Mouse (Mus musculus): Measurements from ENCODE around the gene Suds3. TPM values are rescaled to one million over a fixed set of nuclear protein-coding genes. Genes with fewer than 3 reads are reported as not detected.
A peak's percentile ranks its signal among the peaks of the same experiment; 100 is the strongest.

The Suds3 gene
- polyA plus RNA-seq, 1 experiment from 2014 or later, result 90.5 TPM

DNA sequence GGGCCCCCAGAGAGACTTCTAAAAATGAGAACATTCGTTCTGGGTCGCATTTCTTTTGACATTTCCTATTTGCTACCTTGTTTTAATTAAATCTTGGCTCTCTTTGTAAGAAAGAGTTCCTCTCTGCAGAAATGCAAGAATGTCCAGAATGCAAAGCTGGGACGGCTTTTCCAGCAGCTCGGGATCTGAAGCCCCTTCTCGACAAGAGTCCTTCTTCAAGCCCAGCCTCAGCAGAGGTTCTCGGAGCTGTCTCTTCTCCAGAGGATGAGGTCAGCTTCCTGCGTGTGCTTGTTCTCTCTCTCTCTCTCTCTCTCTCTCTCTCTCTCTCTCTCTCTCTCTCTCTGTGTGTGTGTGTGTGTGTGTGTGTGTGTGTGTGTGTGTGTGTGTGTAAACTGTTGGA is 1.8 kb upstream of the Suds3 start:
- no peak overlapping the region for H3K9ac ChIP-seq
- ATAC-seq (ENCODE audit: low FRiP score), result no peak
- 70% methylated on average over 7 of the region's 7 CpGs for WGBS
- peaks cover 9% of the 10 kb centered on the region for H3K36me3 ChIP-seq
- H3K4me3 ChIP-seq, result no peak overlapping the region
- H3K4me2 ChIP-seq, result no peak overlapping the region
- H3K9me3 ChIP-seq, result no peaks in the 10 kb centered on the region
- peaks cover 16% of the 10 kb centered on the region for H3K27me3 ChIP-seq
- no peak overlapping the region for H3K27ac ChIP-seq
- H3K4me1 ChIP-seq (replicated peaks), result peaks cover 43% of the 10 kb centered on the region

GRCm38 (mm10) chr5:117117241-117117640 is 1.3 kb upstream of the Suds3 start:
- H3K9ac ChIP-seq, result no peak overlapping the region
- H3K4me1 ChIP-seq (replicated peaks), result peaks cover 40% of the 10 kb centered on the region
- peaks cover 15% of the 10 kb centered on the region for H3K27me3 ChIP-seq
- H3K4me2 ChIP-seq, result no peak overlapping the region
- H3K4me3 ChIP-seq, result no peak overlapping the region
- no peak for ATAC-seq (ENCODE audit: low FRiP score)
- H3K9me3 ChIP-seq, result no peaks in the 10 kb centered on the region
- no peak overlapping the region for H3K27ac ChIP-seq
- peaks cover 14% of the 10 kb centered on the region for H3K36me3 ChIP-seq
- WGBS, result 79% methylated on average over 2 of the region's 2 CpGs

GRCm38 (mm10) chr5:117116660-117117059 is 747 bp upstream of the Suds3 start:
- Histone ChIP-seq H3K4me1 (replicated peaks) (peaks cover 37% of the 10 kb centered on the region), H3K27ac (no peak overlapping the region), H3K9me3 (no peaks in the 10 kb centered on the region), H3K36me3 (peaks cover 19% of the 10 kb centered on the region), H3K4me2 (no peak overlapping the region), H3K9ac (no peak overlapping the region), H3K4me3 (no peak overlapping the region), H3K27me3 (peaks cover 11% of the 10 kb centered on the region)
- WGBS, result 65% methylated on average over 2 of the region's 2 CpGs
- no peak for ATAC-seq (ENCODE audit: low FRiP score)

GRCm38 (mm10) chr5:117115193-117115767 is 633 bp downstream of the Suds3 start:
- Histone ChIP-seq H3K4me1 (replicated peaks) (peaks cover 24% of the 10 kb centered on the region), H3K27me3 (no peaks in the 10 kb centered on the region), H3K27ac (peak overlapping the region; percentile 89), H3K4me3 (peak overlapping the region; percentile 94), H3K36me3 (peaks cover 32% of the 10 kb centered on the region), H3K9me3 (no peaks in the 10 kb centered on the region), H3K9ac (peak overlapping the region; percentile 93), H3K4me2 (peak overlapping the region; percentile 97)
- under 1% methylated on average over 43 of the region's 43 CpGs for WGBS
- ATAC-seq (ENCODE audit: low FRiP score), result peak; percentile 33

- peaks cover 36% of the 10 kb centered on the region for H3K36me3 ChIP-seq
- H3K4me2 ChIP-seq, result peak overlapping the region; percentile 97
- peak overlapping the region; percentile 89 for H3K27ac ChIP-seq
- no peaks in the 10 kb centered on the region for H3K9me3 ChIP-seq
- H3K4me3 ChIP-seq, result peak overlapping the region; percentile 94
- H3K27me3 ChIP-seq, result no peaks in the 10 kb centered on the region
- ATAC-seq (ENCODE audit: low FRiP score), result no peak
- peak overlapping the region; percentile 93 for H3K9ac ChIP-seq
- WGBS, result 7% methylated on average over 16 of the region's 16 CpGs
- H3K4me1 ChIP-seq (replicated peaks), result peaks cover 24% of the 10 kb centered on the region
Observed at GRCm38 (mm10) chr5:117114581-117115192, 1.2 kb downstream of the Suds3 start.

DNA sequence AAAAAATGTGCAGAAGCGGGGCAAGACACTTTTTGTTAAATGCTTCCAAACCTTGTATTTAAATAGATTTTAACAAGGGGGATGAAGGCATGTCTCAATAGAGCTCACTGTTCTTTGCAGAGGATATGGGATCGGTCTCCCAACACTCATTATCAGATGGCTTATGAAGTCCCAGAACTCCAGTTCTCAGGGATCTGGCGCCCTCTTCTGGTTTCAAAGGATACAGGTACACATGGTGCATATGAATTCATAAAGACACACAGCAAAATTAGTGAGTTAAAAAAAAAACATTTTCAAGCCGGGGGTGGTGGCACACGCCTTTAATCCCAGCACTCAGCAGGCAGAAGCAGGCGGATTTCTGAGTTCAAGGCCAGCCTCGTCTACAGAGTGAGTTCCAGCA is 2.6 kb downstream of the Suds3 start:
- Histone ChIP-seq H3K9ac (no peak overlapping the region), H3K9me3 (no peaks in the 10 kb centered on the region), H3K36me3 (peaks cover 50% of the 10 kb centered on the region), H3K4me2 (no peak overlapping the region), H3K27me3 (no peaks in the 10 kb centered on the region), H3K27ac (no peak overlapping the region), H3K4me1 (replicated peaks) (peaks cover 15% of the 10 kb centered on the region), H3K4me3 (no peak overlapping the region)
- WGBS, result 92% methylated on average over 7 of the region's 7 CpGs
- no peak for ATAC-seq (ENCODE audit: low FRiP score)

GRCm38 (mm10) chr5:117111774-117112112 is 4.2 kb downstream of the Suds3 start:
- Histone ChIP-seq H3K4me1 (replicated peaks) (peaks cover 15% of the 10 kb centered on the region), H3K36me3 (peaks cover 66% of the 10 kb centered on the region)
- 98% methylated on average over 7 of the region's 7 CpGs for WGBS

GRCm38 (mm10) chr5:117111064-117111773 is 4.7 kb downstream of the Suds3 start:
- no peak for ATAC-seq (ENCODE audit: low FRiP score)
- Histone ChIP-seq H3K27ac (no peak overlapping the region), H3K4me2 (no peak overlapping the region), H3K9me3 (no peaks in the 10 kb centered on the region), H3K4me3 (no peak overlapping the region), H3K36me3 (peaks cover 71% of the 10 kb centered on the region), H3K9ac (no peak overlapping the region), H3K27me3 (no peaks in the 10 kb centered on the region), H3K4me1 (replicated peaks) (peaks cover 15% of the 10 kb centered on the region)
- WGBS, result 89% methylated on average over 16 of the region's 16 CpGs

More at GRCm38 (mm10) chr5:117111774-117112112, 4.2 kb downstream of the Suds3 start:
- Histone ChIP-seq H3K4me2 (no peak overlapping the region), H3K9ac (no peak overlapping the region), H3K27me3 (no peaks in the 10 kb centered on the region), H3K9me3 (no peaks in the 10 kb centered on the region), H3K4me3 (no peak overlapping the region), H3K27ac (no peak overlapping the region)
- no peak for ATAC-seq (ENCODE audit: low FRiP score)

GRCm38 (mm10) chr5:117109522-117109921 is 6.4 kb downstream of the Suds3 start:
- H3K27ac ChIP-seq, result no peak overlapping the region
- no peak for ATAC-seq (ENCODE audit: low FRiP score)
- WGBS, result 92% methylated on average over 8 of the region's 8 CpGs

GRCm38 (mm10) chr5:117108731-117109130 is 7.2 kb downstream of the Suds3 start:
- 96% methylated on average over 13 of the region's 13 CpGs for WGBS
- no peak for ATAC-seq (ENCODE audit: low FRiP score)

More at GRCm38 (mm10) chr5:117109522-117109921, 6.4 kb downstream of the Suds3 start:
- peaks cover 87% of the 10 kb centered on the region for H3K36me3 ChIP-seq
- H3K9ac ChIP-seq, result no peak overlapping the region
- H3K4me3 ChIP-seq, result no peak overlapping the region
- H3K9me3 ChIP-seq, result no peaks in the 10 kb centered on the region
- H3K27me3 ChIP-seq, result no peaks in the 10 kb centered on the region
- H3K4me1 ChIP-seq (replicated peaks), result peaks cover 9% of the 10 kb centered on the region
- H3K4me2 ChIP-seq, result no peak overlapping the region

GRCm38 (mm10) chr5:117108292-117108691 is 7.6 kb downstream of the Suds3 start:
- Histone ChIP-seq H3K4me3 (no peak overlapping the region), H3K9ac (no peak overlapping the region; the same call in 1 of the 2 replicates), H3K27me3 (no peaks in the 10 kb centered on the region), H3K4me1 (replicated peaks) (no peaks in the 10 kb centered on the region), H3K27ac (no peak overlapping the region), H3K4me2 (no peak overlapping the region), H3K9me3 (no peaks in the 10 kb centered on the region), H3K36me3 (peaks cover 93% of the 10 kb centered on the region)
- 92% methylated on average over 13 of the region's 13 CpGs for WGBS
- ATAC-seq (ENCODE audit: low FRiP score), result no peak

More at GRCm38 (mm10) chr5:117108731-117109130, 7.2 kb downstream of the Suds3 start:
- H3K36me3 ChIP-seq, result peaks cover 92% of the 10 kb centered on the region
- no peak overlapping the region for H3K27ac ChIP-seq
- H3K4me2 ChIP-seq, result no peak overlapping the region
- H3K27me3 ChIP-seq, result no peaks in the 10 kb centered on the region
- H3K4me3 ChIP-seq, result no peak overlapping the region
- H3K9ac ChIP-seq, result no peak overlapping the region
- no peaks in the 10 kb centered on the region for H3K9me3 ChIP-seq
- H3K4me1 ChIP-seq (replicated peaks), result peaks cover under 1% of the 10 kb centered on the region

DNA sequence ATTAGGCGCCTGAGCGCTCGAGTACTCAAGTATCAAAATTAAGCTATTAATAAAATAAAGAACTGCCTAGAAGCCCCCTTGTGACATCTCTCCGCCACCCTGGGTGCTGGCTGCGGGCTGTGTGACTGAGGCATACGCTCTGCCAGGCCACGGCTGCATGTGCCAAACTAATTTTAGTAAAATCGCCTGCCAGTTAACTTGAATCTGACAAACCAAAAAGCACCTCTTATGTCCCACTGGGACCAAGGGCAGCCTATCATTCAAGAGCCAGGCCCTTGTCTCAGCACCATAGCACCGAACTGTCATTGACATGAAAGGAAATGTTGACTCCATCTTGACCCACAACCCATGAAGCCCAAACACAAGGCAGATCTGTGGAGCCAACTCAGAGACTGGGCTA is 10.2 kb downstream of the Suds3 start:
- no peaks in the 10 kb centered on the region for H3K4me1 ChIP-seq (replicated peaks)
- peaks cover 93% of the 10 kb centered on the region for H3K36me3 ChIP-seq
- H3K27ac ChIP-seq, result no peak overlapping the region
- ATAC-seq (ENCODE audit: low FRiP score), result no peak
- H3K9me3 ChIP-seq, result no peaks in the 10 kb centered on the region
- WGBS, result 76% methylated on average over 9 of the region's 9 CpGs
- no peaks in the 10 kb centered on the region for H3K27me3 ChIP-seq
- H3K9ac ChIP-seq, result no peak overlapping the region
- H3K4me2 ChIP-seq, result no peak overlapping the region
- H3K4me3 ChIP-seq, result no peak overlapping the region

Measured in hindbrain, embryonic 13.5 days (tissue).